Mouse (Mus musculus) midbrain, embryonic 11.5 days (tissue): Measurements from ENCODE around the gene Magel2. TPM values are rescaled to one million over a fixed set of nuclear protein-coding genes. Genes with fewer than 3 reads are reported as not detected.

ENCODE experiments used
- ATAC-seq: fragments of 200-750 bp; cut with Nextera tagmentation; 2 replicates; pipeline ENCODE4 v1.8.0; 2017; ENCODE audit warnings: moderate TSS enrichment, moderate library complexity; ENCODE audit not compliant: low FRiP score
- DNase-seq: peaks from one replicate; pipeline ENCODE4 v3.0.0; 2015; ENCODE audit warnings: low spot score; ENCODE audit errors: missing footprints
- H3K27ac ChIP-seq: fragments of 300-500 bp; sonication (generic); 2 replicates; pipeline ENCODE4 v1.5.1; 2014; ENCODE audit warnings: low read depth, low read length
- H3K27me3 ChIP-seq: fragments of 300-500 bp; sonication (generic); 2 replicates; pipeline ENCODE4 v1.6.1; 2014; ENCODE audit warnings: mild to moderate bottlenecking, low read length, moderate library complexity, mixed read lengths; ENCODE audit not compliant: control insufficient read depth, insufficient read depth
- H3K36me3 ChIP-seq: fragments of 300-500 bp; sonication (generic); 2 replicates; pipeline ENCODE4 v1.6.1; 2014; ENCODE audit warnings: mild to moderate bottlenecking, low read length, moderate library complexity, mixed read lengths; ENCODE audit not compliant: control insufficient read depth, insufficient read depth
- H3K4me1 ChIP-seq: fragments of 300-500 bp; sonication (generic); 2 replicates; pipeline ENCODE4 v1.6.1; 2014; ENCODE audit warnings: low read length; ENCODE audit not compliant: control insufficient read depth, insufficient read depth
- H3K4me2 ChIP-seq: fragments of 300-500 bp; sonication (generic); 2 replicates; pipeline ENCODE4 v1.6.1; 2014; ENCODE audit warnings: mild to moderate bottlenecking, moderate library complexity
- H3K4me3 ChIP-seq: fragments of 300-500 bp; sonication (generic); 2 replicates; pipeline ENCODE4 v1.5.1; 2014; ENCODE audit warnings: low read depth, low read length
- H3K9ac ChIP-seq: fragments of 300-500 bp; sonication (generic); 2 replicates; pipeline ENCODE4 v1.6.1; 2014; ENCODE audit warnings: low read length
- H3K9me3 ChIP-seq: fragments of 300-500 bp; sonication (generic); 2 replicates; pipeline ENCODE4 v1.6.1; 2016; ENCODE audit warnings: low read length; ENCODE audit not compliant: control insufficient read depth
- WGBS: fragments of 180-500 bp; shearing (Covaris S2); extraction: QIAGEN DNeasy Blood & Tissue Kit; methylation state at CpG from one replicate; pipeline ENCODE4 v1.1.7; 2014; 5-methylcytosine and 5-hydroxymethylcytosine counted together
- polyA plus RNA-seq: library from polyadenylated mRNA; unstranded; fragments of >200 nt; fragmentation: Nextera tagmentation; extraction: Ambion mirVana; gene quantifications from 2 replicates; pipeline ENCODE4 v1.2.1, GENCODE M21; 2014

Gene Magel2
- polyA plus RNA-seq, 1 experiment from 2014 or later: 8.6 TPM

DNA sequence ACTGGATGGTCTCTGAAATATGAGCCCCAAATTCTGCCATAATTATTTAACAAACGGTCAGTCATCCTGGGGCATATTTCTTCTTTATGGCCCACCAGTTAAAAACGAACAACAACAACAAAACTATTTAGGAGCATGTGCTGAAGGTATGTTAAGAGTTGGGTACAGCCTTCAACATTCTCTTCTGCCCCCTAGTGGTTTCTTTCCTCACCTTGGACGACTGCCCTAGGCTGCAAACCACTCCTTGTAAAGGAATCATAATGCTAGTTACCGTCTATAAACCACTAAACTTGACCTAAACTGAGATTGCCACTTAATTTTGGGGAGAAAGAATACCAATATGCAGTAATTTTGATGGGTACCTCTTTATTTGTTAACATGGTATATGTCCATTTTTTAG, 1.2 kb upstream of the Magel2 start:
- Histone ChIP-seq H3K27ac (no peak overlapping the region), H3K36me3 (no peaks in the 10 kb centered on the region), H3K9ac (no peak overlapping the region), H3K4me3 (no peak overlapping the region), H3K9me3 (peaks cover 10% of the 10 kb centered on the region), H3K4me2 (no peak overlapping the region), H3K27me3 (no peaks in the 10 kb centered on the region), H3K4me1 (peaks cover 7% of the 10 kb centered on the region; the same call in 1 of the 2 replicates)
- no peak for ATAC-seq
- WGBS: 36% methylated on average over 4 of the region's 4 CpGs
- peak; percentile 86 for DNase-seq

DNA sequence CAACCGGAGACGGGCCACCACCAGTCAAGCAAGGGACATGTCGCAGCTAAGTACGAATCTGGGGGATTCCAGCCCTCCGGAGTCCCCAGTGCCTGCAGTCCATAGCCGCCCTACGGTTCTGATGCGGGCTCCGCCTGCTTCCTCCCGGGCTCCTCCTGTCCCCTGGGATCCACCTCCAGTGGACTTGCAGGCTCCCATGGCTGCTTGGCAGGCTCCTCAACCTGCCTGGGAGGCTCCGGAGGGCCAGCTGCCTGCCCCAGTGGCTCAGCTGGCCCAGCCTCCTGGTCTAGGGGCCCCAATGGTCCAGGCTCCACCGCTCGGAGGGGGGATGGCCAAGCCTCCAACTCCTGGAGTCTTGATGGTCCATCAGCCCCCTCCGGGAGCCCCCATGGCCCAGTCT, 503 bp downstream of the Magel2 start:
- Histone ChIP-seq H3K4me3 (peak overlapping the region; percentile 46), H3K36me3 (no peaks in the 10 kb centered on the region), H3K27ac (peak overlapping the region; percentile 30; the same call in 1 of the 2 replicates), H3K4me1 (peaks cover 7% of the 10 kb centered on the region; the same call in 1 of the 2 replicates), H3K27me3 (no peaks in the 10 kb centered on the region), H3K9me3 (peaks cover 10% of the 10 kb centered on the region), H3K4me2 (peak overlapping the region; percentile 61), H3K9ac (peak overlapping the region; percentile 62)
- ATAC-seq (peak; percentile 54), DNase-seq (peak; percentile 92)
- 32% methylated on average over 14 of the region's 14 CpGs for WGBS

DNA sequence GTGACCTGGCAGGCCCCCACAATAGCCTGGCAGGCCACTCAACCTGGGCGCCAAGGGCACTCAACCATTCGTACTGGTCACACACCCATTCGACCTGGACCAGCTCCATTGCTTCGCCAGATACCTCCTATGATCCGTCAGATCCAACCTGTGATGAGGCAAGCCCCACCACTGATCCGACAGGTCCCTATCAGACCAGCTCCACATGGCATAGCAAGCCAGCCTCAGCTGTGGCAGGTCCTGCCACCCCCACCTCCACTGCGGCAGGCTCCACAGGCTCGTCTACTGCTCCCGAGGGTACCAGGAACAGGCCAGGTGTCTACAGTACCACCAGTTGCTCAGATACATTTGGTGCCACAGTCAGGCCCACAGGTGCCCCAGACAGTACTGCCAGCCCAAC, 1.7 kb downstream of the Magel2 start:
- Histone ChIP-seq H3K27ac (no peak overlapping the region), H3K4me3 (0 out of 2 replicates have a peak overlapping the region, but pooled peaks have one; percentile 46), H3K27me3 (no peaks in the 10 kb centered on the region), H3K4me1 (peaks cover 7% of the 10 kb centered on the region; the same call in 1 of the 2 replicates), H3K9ac (no peak overlapping the region), H3K4me2 (peak overlapping the region; percentile 61), H3K36me3 (no peaks in the 10 kb centered on the region), H3K9me3 (peaks cover 10% of the 10 kb centered on the region)
- WGBS: 89% methylated on average over 9 of the region's 9 CpGs
- ATAC-seq: no peak
- no peak for DNase-seq

DNA sequence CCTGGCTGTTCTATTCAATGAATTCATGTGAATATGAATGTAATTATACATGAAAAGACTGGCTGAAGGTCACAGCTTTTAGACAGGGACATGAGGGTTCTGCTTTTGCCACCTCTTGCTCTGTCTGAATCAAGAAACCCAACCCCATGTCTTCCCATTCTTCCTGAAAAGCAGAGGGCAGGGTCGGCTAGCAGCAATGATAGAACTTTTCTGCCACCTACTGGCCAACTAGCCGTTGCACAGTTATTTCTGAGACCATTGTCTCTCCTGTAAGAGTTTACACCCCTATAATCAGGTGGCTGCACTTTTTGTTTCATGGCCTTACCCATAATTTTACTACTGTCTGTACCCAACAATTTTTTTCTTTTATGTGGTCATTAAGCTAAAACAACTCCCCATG, 5.6 kb downstream of the Magel2 start:
- Histone ChIP-seq H3K4me3 (no peak overlapping the region), H3K27ac (no peak overlapping the region), H3K4me1 (peaks cover 7% of the 10 kb centered on the region; the same call in 1 of the 2 replicates), H3K36me3 (no peaks in the 10 kb centered on the region), H3K9ac (no peak overlapping the region), H3K4me2 (no peak overlapping the region), H3K27me3 (no peaks in the 10 kb centered on the region), H3K9me3 (peaks cover 7% of the 10 kb centered on the region)
- DNase-seq: peak; percentile 88
- 15% methylated on average over 2 of the region's 2 CpGs for WGBS
- ATAC-seq: peak; percentile 62

DNA sequence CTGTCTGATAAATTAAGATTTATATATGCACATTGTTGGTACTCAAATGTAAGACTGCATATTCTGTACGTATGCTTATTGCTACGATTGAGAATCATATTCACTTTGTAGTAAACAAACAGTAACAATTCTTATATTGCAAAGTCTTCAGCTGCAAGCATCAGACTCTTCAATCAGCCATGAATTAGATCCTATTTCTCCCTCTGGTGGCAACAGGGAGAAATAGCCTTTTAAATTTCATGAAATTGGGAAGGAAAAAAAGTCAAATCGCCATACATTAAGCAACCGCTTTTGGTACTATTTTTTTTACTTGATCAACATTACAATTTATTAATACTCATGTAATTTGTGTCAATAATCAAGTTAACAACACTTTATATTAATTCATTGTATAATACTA, 11.5 kb downstream of the Magel2 start:
- 0 out of 2 replicates have a peak, but pooled peaks cover 3% of the 10 kb centered on the region for H3K9me3 ChIP-seq
- H3K9ac ChIP-seq: no peak overlapping the region
- no peaks in the 10 kb centered on the region for H3K36me3 ChIP-seq
- ATAC-seq (no peak), DNase-seq (no peak)
- no peak overlapping the region for H3K27ac ChIP-seq
- H3K27me3 ChIP-seq: no peaks in the 10 kb centered on the region
- H3K4me2 ChIP-seq: no peak overlapping the region
- WGBS: 39% methylated on average over 4 of the region's 4 CpGs
- H3K4me1 ChIP-seq: peaks cover 2% of the 10 kb centered on the region; the same call in 1 of the 2 replicates
- no peak overlapping the region for H3K4me3 ChIP-seq

DNA sequence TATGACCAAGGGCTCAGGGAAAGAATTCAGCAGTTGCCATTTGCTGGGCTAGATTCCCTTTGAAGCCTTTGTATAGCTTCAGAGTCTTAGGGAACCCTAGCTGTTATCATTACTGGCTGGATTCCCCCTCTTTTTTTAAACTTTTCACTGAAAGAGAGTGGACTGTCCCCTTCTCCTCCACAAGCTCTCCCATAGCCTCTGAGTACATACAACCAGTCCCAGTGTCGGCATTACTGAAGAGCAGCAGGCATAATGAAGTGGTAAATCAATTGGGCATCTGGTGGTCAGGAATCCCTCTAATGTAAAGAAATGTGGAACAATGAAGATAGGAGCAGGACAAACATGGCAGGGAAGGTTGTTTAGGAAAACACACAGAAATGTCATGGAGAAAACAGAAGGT, 15.4 kb downstream of the Magel2 start:
- Histone ChIP-seq H3K9ac (no peak overlapping the region), H3K36me3 (no peaks in the 10 kb centered on the region), H3K9me3 (0 out of 2 replicates have a peak, but pooled peaks cover 3% of the 10 kb centered on the region), H3K27ac (peak overlapping the region; percentile 25; the same call in 1 of the 2 replicates), H3K27me3 (no peaks in the 10 kb centered on the region), H3K4me2 (no peak overlapping the region), H3K4me1 (peaks cover 2% of the 10 kb centered on the region; the same call in 1 of the 2 replicates), H3K4me3 (no peak overlapping the region)
- ATAC-seq (peak; percentile 71; the same call in 1 of the 2 replicates), DNase-seq (no peak)
- WGBS: 35% methylated on average over 1 of the region's 1 CpGs

DNA sequence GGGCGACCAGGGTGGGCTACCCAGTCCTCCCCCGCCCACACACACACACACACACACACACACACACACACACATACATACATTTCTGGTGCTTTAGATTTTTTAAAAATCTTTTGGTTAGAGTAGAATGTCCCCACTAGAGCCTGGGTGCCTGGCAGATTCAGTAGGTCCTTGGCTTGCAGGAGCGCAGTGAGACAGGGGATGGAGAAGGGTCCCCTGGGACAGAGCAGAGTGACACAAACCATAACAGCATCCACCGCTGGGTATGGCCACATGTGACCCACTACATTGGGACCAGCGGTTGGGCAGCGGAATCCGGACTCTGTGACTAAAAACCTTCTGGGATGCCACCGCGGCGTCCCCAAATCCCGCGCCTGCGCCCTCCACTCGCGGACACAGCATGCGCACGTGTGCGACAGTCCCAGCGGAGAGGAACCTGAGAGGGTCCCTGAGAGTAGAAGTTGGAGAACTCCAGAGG, 29.8 kb downstream of the Magel2 start:
- H3K9me3 ChIP-seq: no peaks in the 10 kb centered on the region
- H3K4me1 ChIP-seq: peaks cover 10% of the 10 kb centered on the region
- H3K27me3 ChIP-seq: no peaks in the 10 kb centered on the region
- peak overlapping the region; percentile 25; the same call in 1 of the 2 replicates for H3K27ac ChIP-seq
- H3K36me3 ChIP-seq: no peaks in the 10 kb centered on the region
- peak overlapping the region; percentile 45 for H3K4me2 ChIP-seq
- H3K9ac ChIP-seq: peak overlapping the region; percentile 36
- peak overlapping the region; percentile 17 for H3K4me3 ChIP-seq
- peak; percentile 92 for DNase-seq
- 39% methylated on average over 19 of the region's 19 CpGs for WGBS
- peak; percentile 76 for ATAC-seq

DNA sequence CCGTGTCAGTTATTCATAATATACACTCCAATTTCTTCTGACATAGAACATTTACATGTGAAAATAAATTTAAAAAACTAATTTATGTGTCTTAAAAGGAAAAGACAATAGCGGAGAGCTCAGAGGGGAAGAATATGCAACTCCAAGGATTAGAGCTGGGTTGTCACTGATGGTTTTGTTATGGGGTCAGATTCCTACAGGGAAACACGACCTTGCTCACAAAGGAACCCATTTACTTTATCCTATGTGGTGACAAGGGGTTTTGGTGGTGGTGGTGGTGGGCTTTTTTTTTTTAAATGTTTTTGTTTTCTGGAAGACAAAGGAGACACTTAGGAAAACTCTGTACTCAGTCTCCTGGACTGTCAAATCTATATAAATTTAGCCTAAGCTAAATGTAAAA, 31.0 kb downstream of the Magel2 start:
- no peaks in the 10 kb centered on the region for H3K36me3 ChIP-seq
- 33% methylated on average over 3 of the region's 3 CpGs for WGBS
- H3K27ac ChIP-seq: no peak overlapping the region
- H3K4me3 ChIP-seq: no peak overlapping the region
- H3K27me3 ChIP-seq: no peaks in the 10 kb centered on the region
- H3K4me2 ChIP-seq: no peak overlapping the region
- no peak overlapping the region for H3K9ac ChIP-seq
- no peaks in the 10 kb centered on the region for H3K9me3 ChIP-seq
- DNase-seq (peak; percentile 88), ATAC-seq (peak; percentile 48; the same call in 1 of the 2 replicates)
- H3K4me1 ChIP-seq: peaks cover 10% of the 10 kb centered on the region

DNA sequence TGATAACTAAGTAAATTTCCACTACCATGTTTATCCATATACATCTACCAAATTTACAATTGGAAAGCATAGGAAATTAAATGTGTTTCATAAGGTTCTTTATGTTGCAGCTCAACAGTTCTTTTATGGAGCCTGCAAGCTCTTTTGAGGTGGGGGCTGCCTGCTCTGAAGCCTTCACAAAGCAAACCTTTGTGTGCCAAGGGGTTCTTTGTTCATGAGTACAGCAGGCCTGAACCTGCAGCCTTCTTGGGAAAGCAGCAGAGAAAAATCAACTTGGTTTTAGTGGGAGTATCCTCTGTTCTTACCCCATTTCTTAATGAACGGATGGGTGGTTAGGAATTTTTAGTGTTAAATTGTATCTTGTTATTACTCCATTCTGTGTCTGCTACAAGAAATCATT, 38.4 kb downstream of the Magel2 start:
- Histone ChIP-seq H3K27me3 (no peaks in the 10 kb centered on the region), H3K27ac (peak overlapping the region; percentile 87), H3K36me3 (no peaks in the 10 kb centered on the region), H3K4me2 (peak overlapping the region; percentile 23; the same call in 1 of the 2 replicates), H3K4me1 (peaks cover 4% of the 10 kb centered on the region; the same call in 1 of the 2 replicates), H3K9me3 (no peaks in the 10 kb centered on the region), H3K4me3 (no peak overlapping the region), H3K9ac (peak overlapping the region; percentile 47)
- WGBS: 54% methylated on average over 1 of the region's 1 CpGs
- ATAC-seq (no peak), DNase-seq (no peak)
